Mouse (Mus musculus): ENCODE results near the gene Asgr1.
A peak's percentile ranks its signal among the peaks of the same experiment; 100 is the strongest.

The Asgr1 gene

GRCm38 (mm10) chr11:70027397-70027796 is 26.5 kb upstream of the Asgr1 start:
- peak; percentile 33 for DNase-seq

GRCm38 (mm10) chr11:70028401-70029129 is 25.3 kb upstream of the Asgr1 start:
- no peak for DNase-seq

DNA sequence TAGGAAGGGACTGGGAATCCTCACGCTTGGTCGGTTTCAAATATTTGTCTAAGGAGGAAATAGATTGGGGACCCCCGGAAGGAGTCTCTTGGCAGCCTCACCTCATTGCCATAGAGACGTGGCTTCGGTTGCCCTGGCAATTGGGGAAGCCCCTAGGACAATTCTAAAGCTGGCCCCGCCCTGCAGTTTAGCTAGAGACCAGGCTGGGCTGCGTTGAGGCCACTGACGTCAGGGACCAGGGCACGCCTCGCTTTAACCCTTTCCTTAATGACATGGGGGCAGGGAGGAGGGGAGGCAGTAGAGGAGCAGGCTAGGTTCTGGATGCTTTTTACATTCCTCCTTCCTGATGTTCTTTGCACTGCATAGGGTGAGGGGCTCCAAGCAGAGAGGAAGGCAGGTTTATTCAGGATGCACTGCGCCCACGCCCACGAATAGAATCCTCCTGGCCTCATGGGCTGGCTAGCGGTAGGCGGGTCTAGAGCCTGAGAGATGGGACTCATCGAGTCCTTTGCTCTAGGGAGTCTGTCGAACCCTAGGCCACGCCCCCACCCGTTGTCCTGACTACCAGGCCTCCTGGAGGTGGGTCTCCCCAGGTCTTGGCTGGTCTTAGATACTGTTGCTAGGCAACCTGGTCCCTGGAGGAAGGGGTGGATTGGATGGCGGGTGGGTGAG is 24.6 kb upstream of the Asgr1 start:
- peak; percentile 68 for DNase-seq

- no peak for DNase-seq
These were observed 23.9 kb upstream of the Asgr1 start for GRCm38 (mm10) chr11:70029829-70030550.

GRCm38 (mm10) chr11:70030651-70031320 is 23.1 kb upstream of the Asgr1 start:
- DNase-seq: no peak

- no peak for DNase-seq
These were observed 22.6 kb upstream of the Asgr1 start for GRCm38 (mm10) chr11:70031321-70031670.

DNA sequence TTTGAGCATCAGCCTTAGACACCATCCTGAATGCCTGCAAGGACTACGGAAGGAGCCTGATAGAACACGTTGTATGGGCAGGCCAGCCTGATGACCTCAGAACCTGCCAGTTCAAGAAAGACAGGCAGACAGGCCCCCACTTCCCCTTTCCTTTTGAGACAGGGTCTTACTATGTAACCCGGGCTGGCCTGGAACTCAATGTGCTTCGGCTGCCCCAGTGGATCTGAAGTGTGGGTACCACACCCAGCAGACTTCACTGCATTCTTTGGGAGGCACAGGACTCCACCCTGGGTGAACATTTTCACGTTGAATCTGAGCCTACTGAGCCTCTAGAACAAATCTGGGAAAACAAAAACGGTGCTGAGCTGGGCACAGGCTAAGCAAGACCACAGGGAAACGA is 15.7 kb upstream of the Asgr1 start:
- no peak for DNase-seq

DNA sequence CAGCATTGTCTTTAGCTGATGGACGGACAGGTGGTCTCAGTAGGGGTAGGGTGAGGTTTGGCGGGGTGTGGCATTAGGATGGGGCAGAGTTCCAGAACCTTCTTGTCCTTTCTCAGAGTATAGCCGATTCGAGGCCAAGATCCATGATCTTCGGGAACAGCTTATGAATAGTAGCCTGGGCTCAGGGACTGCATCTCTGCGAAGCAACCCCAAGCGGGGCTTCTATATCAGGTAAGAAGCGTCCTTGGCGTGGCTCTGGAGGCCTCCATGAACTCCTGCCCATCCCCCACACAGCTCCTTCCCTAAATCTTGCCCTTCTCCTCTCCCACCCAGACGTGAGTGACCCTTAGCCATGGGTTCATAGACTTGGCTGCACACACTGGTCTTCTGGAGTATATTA is 14.3 kb upstream of the Asgr1 start:
- no peak for DNase-seq

DNA sequence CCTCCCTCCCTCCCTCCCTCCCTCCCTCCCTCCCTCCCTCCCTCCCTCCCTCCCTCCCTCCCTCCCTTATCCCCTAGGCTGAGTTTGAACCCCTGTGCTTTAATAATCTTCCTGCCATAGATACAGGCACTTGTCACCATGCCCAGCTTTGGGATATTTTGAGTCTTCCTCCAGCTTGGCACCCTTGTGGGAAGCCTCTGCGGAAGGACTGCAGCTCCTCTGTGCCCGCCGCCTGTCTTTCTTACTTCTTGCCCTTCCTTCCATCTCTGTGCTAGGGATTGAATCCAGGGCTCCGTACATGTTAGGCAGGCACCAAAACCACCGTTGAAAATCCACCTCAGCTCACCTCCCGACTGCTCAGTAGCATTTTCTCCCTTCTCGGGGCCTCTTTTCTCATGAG is 13.7 kb upstream of the Asgr1 start:
- no peak for DNase-seq

GRCm38 (mm10) chr11:70042309-70043085 is 11.4 kb upstream of the Asgr1 start:
- DNase-seq: no peak

DNA sequence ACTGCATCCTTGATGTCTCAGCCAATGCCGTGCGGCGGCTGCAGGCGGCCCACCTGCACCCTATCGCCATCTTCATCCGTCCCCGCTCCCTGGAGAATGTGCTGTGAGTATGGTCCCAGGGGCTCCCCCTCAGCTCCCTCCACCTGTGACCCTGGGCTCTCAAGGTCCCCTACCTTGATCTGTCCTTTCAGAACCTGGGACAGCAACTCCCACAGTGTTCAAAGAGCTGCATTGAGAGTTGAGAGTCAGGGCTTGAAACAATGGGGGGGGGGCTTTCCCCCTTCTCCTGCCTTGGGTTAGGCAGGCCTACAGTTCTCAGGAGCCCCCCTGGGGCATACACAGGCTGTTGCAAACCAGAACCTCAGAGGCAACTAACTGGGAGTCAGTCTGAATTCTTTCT is 10.2 kb upstream of the Asgr1 start:
- no peak for DNase-seq

DNA sequence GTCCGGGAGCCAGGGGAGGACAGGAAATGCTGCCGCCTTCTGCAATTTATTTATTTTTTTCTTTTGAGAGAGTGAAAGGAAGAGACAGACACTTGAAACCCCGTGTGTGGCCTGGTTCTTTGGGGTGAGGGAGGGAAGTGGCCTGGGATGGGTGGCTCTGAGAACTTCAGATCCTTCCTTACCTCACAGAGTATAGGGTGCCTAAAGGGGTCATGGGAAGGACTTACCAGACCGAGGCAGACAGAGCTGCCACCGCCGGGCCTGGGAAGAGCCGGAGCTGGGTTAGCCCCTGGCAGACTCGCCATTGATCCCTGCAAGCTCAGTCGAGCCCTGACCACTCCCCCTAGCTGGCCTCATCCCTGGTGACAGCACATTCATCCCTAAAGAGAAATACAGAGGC is 8.4 kb upstream of the Asgr1 start:
- DNase-seq: no peak

DNA sequence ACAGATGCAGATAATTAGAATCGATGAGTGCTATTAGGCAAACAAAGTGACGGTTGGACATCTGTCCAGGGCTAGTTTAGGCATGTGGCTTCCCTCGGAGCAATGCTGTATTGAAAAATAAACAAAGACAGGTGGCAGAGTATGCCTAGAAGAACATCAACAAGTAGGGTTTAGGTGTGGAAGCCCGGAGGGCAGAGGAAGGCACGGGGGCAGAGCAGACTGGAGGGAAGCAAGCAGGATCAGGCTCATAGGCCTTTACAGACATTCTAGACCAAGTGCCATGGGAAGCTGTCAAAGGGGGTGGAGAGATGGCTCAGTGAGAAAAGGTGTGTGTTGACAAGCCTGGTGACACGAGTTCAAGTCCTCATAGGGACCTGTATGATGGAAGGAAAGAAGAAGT is 4.5 kb upstream of the Asgr1 start:
- DNase-seq: no peak

- DNase-seq: peak; percentile 16
These were observed 4.1 kb upstream of the Asgr1 start for GRCm38 (mm10) chr11:70049816-70050215.

GRCm38 (mm10) chr11:70053156-70053555 is 729 bp upstream of the Asgr1 start:
- no peak for DNase-seq

DNA sequence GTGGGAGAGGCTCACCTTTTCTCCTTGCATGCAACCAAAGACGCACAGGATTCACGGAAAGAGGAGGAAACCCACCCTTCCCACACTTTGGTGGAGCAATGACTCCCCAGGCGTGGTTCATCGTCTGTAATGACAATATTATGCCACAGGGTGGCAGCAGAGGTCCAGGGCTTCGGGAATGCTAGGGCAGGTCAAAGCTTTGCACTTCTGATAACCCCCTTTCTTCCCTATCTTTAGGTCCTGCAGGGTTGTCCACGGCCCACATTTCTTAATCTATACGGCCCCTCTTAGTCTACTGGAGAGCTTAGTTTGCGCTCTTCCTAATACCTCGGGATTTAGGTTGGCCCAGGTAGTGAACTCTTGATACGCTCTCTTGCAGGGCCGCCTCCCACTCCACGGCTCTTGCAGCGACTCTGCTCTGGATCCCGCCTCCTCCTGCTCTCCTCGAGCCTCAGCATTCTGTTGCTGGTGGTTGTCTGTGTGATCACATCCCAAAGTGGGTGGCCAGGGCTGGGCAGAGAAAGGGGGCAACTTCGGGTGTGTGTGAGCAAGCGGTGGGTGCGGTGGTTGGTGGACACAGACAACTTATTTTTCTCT is 1.8 kb downstream of the Asgr1 start:
- peak; percentile 78 for DNase-seq

DNA sequence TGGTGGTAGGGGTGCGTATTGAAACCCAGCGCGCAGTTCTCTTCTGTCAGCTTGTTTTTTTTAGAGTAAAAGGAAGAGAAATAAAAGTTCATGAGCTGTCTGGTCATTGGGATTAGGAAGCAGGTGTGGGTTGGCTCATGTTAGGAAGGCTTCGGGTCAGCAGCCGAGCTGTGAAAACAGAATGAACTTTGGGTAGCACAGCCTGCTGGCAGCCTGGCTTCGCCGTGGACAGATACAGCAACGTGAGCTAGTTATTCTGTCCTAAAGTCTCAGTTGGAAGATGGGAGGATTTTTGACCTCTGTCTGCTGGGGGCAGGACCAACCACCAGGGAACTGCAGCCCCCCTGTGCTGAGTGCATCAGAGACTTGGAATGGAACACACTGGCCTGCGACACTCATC is 3.9 kb downstream of the Asgr1 start:
- DNase-seq: no peak

DNA sequence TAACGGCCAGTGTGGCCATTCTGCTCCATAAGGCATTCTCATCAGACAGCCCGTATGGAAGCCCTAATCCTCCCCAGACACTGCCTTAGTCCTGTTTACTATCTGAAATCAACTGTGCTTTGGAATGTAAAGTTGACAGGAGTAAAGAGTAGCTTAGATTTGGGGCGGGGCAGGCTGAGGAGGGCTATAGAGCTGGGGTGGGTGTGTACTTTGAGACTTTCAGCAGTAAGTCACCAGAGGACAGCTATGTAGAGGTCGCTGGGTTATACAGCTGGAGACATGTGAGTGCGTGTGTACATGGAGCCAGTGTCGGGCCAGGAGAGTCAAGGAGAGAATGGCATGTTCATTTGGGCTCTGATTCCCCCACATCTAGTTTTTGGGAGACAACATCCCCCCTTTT is 6.0 kb downstream of the Asgr1 start:
- no peak for DNase-seq

GRCm38 (mm10) chr11:70063053-70063452 is 9.2 kb downstream of the Asgr1 start:
- DNase-seq: no peak

GRCm38 (mm10) chr11:70066701-70067100 is 12.8 kb downstream of the Asgr1 start:
- DNase-seq: no peak

DNA sequence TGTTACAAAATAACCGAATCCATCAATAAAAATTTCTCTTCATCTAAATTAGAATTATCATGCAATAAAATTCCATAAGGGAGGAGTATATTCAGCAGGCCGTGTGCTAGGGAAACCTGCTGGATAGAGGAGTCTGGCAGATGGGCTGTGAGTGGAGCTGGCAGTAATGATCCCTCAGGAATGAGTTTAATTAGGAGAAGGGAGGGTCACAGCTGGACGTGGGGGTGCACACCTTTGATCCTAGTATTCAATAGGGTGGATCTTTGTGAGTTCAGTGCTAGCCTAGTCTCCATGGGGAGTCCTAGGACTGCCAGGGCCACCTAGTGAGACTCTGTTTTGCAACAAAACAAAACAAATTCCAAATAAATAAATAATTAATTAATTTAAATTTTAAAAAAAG is 14.4 kb downstream of the Asgr1 start:
- no peak for DNase-seq

DNA sequence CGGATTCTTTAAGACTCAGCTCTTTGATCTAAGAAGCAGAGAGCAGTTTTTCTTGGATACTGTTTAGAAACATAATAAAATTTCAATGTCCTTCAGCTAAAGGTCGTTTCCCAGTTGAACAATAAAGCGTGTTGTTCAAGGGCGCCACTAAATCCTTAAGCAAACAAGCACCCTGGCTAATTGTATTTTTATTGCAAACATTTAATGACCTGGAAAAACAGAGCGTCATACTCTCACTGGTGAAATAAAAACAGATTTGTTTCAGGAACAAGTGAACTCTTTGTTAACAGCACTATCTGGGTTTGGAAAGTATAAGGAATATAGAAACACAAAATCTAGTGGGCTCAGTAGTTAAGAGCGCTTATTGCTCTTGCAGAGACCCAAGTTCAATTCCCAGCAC is 16.2 kb downstream of the Asgr1 start:
- no peak for DNase-seq

Data from thymus, postnatal 25 days (tissue).